Mouse (Mus musculus) T-cell, adult 66 days (primary cell): ENCODE measurements around the gene Ifi206. TPM values are rescaled to one million over a fixed set of nuclear protein-coding genes. Genes with fewer than 3 reads are reported as not detected.

ENCODE experiments used
- total RNA-seq, 2 experiments: library from RNA; stranded (reverse); gene quantifications; 3 replicates in 1 of 2; 4 replicates in 1 of 2; pipeline ENCODE4 v1.2.4; 2023

The Ifi206 gene
- 100 to 1,000 TPM; 121 to 135 TPM for total RNA-seq

DNA sequence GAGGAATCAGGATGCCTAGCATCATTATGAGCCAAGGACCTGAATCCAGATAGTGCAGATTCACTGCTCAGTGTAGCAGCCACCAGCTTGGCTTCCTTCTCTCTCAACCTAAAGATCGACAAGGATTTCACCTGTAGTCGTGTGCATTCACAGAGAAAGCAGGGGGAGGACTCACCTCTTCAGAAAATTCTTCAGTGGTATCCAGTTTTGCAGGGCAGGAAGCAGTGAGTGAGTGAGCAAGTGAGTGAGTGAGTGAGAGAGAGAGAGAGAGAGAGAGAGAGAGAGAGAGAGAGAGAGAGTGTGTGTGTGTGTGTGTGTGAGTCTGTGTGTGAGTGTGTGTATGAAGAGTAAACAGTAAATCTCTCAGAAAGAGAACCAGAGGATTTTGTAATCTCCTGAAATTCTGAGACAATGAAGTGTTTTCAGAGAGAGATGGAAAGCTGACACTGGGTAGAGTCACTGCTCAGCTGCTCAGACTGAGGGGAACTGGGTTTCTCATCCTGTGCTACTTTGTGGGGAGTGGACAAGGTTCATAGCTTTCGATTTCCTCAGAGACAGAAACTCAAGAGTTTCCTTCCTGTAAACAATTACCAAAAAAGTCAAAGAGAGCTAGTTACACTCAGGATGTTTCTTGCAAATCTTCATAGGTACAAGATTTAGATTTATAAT is at the start of gene Ifi206:
TSS of gene Ifi206 (minus strand) at position 230 of the 669 bp plus-strand sequence.

DNA sequence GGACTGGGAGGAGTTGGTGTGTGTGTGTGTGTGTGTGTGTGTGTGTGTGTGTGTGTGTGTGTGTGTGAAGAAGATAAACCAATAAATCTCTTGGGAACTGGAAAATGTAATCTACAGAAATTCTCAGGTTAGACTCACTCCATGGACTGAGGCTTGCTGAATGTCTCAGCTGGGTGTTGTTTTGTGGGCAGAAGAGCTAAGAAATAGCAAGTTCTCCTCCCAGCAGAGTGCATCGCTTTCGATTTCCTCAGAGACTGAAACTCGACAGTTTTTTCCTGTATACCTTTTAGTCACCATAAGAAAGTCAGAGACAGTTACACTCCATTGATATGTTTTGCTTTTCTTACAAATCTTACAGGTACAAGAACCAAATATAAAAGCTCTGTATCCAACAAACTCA is 45.0 kb upstream of the Ifi206 start, which contains the start of gene Ifi214:
TSS of gene Ifi214 (minus strand) at position 167 of the 400 bp plus-strand sequence.

Other genes starting within 250 kb of the Ifi206 start
- gene Olfr418, start 225.0 kb downstream of the Ifi206 start, total RNA-seq: not detected
- not detected for gene Mptx2, start 213.3 kb downstream of the Ifi206 start, total RNA-seq
- not detected for gene Ackr1, start 157.3 kb downstream of the Ifi206 start, total RNA-seq
- gene Aim2, start 140.2 kb downstream of the Ifi206 start, total RNA-seq: 10 to 100 TPM; 49.3 to 72.0 TPM
- under 1 TPM in 1 of 2 experiments, not detected in 1; 0.15 TPM for gene Cadm3, start 123.3 kb downstream of the Ifi206 start, total RNA-seq
- 10 to 100 TPM; 44.9 to 54.5 TPM for gene Ifi214, start 44.9 kb upstream of the Ifi206 start, total RNA-seq
- gene Ifi213, start 108.2 kb upstream of the Ifi206 start, total RNA-seq: 100 to 1,000 TPM; 182 to 213 TPM
- 100 to 1,000 TPM; 112 to 145 TPM for gene Ifi209, start 139.9 kb upstream of the Ifi206 start, total RNA-seq
- gene Ifi208, start 182.6 kb upstream of the Ifi206 start, total RNA-seq: 100 to 1,000 TPM; 112 to 129 TPM